Mouse (Mus musculus) limb, embryonic 14.5 days (tissue): ENCODE results near the gene Jakmip3. TPM values are rescaled to one million over a fixed set of nuclear protein-coding genes. Genes with fewer than 3 reads are reported as not detected.

Source experiments
- ATAC-seq: fragments of 200-750 bp; cut with Nextera tagmentation; 2 replicates; pipeline ENCODE4 v1.8.0; 2017; ENCODE audit warnings: low read depth, moderate number of reproducible peaks, moderate TSS enrichment; ENCODE audit not compliant: low FRiP score
- DNase-seq: peaks from one replicate; pipeline ENCODE4 v3.0.0-alpha.2; 2015; ENCODE audit warnings: low spot score
- H3K27ac ChIP-seq: fragments of 300-500 bp; sonication (generic); replicated peaks from 2 replicates; pipeline ENCODE4 v1.5.1; 2014; ENCODE audit warnings: low read depth, mild to moderate bottlenecking, low read length, moderate library complexity, mixed read lengths
- H3K27me3 ChIP-seq: fragments of 300-500 bp; sonication (generic); 2 replicates; pipeline ENCODE4 v1.6.1; 2014; ENCODE audit warnings: low read length, mixed read lengths; ENCODE audit not compliant: control insufficient read depth, insufficient read depth
- H3K36me3 ChIP-seq: fragments of 300-500 bp; sonication (generic); 2 replicates; pipeline ENCODE4 v1.6.1; 2014; ENCODE audit warnings: mild to moderate bottlenecking, low read length, moderate library complexity, mixed read lengths; ENCODE audit not compliant: control insufficient read depth, insufficient read depth
- H3K4me1 ChIP-seq: fragments of 300-500 bp; sonication (generic); 2 replicates; pipeline ENCODE4 v1.6.1; 2014; ENCODE audit warnings: antibody characterized with exemption, low read length, mixed read lengths; ENCODE audit not compliant: control insufficient read depth, insufficient read depth
- H3K4me2 ChIP-seq: fragments of 300-500 bp; sonication (generic); replicated peaks from 2 replicates; pipeline ENCODE4 v1.6.1; 2014; ENCODE audit warnings: low read depth, mild to moderate bottlenecking, low read length, moderate library complexity; ENCODE audit not compliant: severe bottlenecking
- H3K4me3 ChIP-seq: fragments of 300-500 bp; sonication (generic); replicated peaks from 2 replicates; pipeline ENCODE4 v1.5.1; 2014; ENCODE audit warnings: low read length
- H3K9ac ChIP-seq: fragments of 300-500 bp; sonication (generic); 2 replicates; pipeline ENCODE4 v1.6.1; 2014; ENCODE audit warnings: mild to moderate bottlenecking, low read depth, low read length, moderate library complexity; ENCODE audit not compliant: severe bottlenecking
- H3K9me3 ChIP-seq: fragments of 300-500 bp; sonication (generic); 2 replicates; pipeline ENCODE4 v1.6.1; 2016; ENCODE audit warnings: low read length; ENCODE audit not compliant: control insufficient read depth
- POLR2A ChIP-seq: fragments of 200-500 bp; IDR thresholded peaks from 2 replicates; pipeline ENCODE4 v1.8.0; 2012; ENCODE audit warnings: inconsistent platforms, mild to moderate bottlenecking, moderate library complexity, borderline replicate concordance; ENCODE audit not compliant: insufficient read depth, insufficient read length; ENCODE audit errors: extremely low read depth
- WGBS: fragments of 180-500 bp; shearing (Covaris S2); extraction: QIAGEN DNeasy Blood & Tissue Kit; methylation state at CpG from one replicate; pipeline ENCODE4 v1.1.7; 2014; 5-methylcytosine and 5-hydroxymethylcytosine counted together
- polyA plus RNA-seq, 2 experiments: library from polyadenylated mRNA; depleted of rRNA in 1 of 2; stranded (reverse) in 1 of 2; unstranded in 1 of 2; fragments of >200 nt; fragmentation: Nextera tagmentation in 1 of 2; extraction: Ambion mirVana in 1 of 2; gene quantifications; 2 replicates each; pipeline versions ENCODE4 v1.2.1 to v1.2.3; 2012 to 2014

Gene Jakmip3
- polyA plus RNA-seq, 2 experiments = 0.48 to 1.4 TPM

- Histone ChIP-seq H3K27ac (no peak overlapping the region), H3K9ac (no peak overlapping the region), H3K27me3 (no peaks in the 10 kb centered on the region), H3K9me3 (no peaks in the 10 kb centered on the region), H3K4me2 (no peak overlapping the region), H3K4me1 (peaks cover 12% of the 10 kb centered on the region), H3K4me3 (no peak overlapping the region), H3K36me3 (no peaks in the 10 kb centered on the region)
- DNase-seq = no peak
- 77% methylated on average over 3 of the region's 3 CpGs for WGBS
- no peak for TF ChIP-seq POLR2A
- ATAC-seq = no peak
Observed at GRCm38 (mm10) chr7:138913616-138914015, 26.9 kb upstream of the Jakmip3 start.

GRCm38 (mm10) chr7:138919156-138919944, 21.2 kb upstream of the Jakmip3 start:
- Histone ChIP-seq H3K4me1 (peaks cover 8% of the 10 kb centered on the region; the same call in 1 of the 2 replicates), H3K9ac (peak overlapping the region; percentile 46), H3K36me3 (no peaks in the 10 kb centered on the region), H3K4me3 (peak overlapping the region; percentile 31), H3K9me3 (no peaks in the 10 kb centered on the region), H3K27me3 (no peaks in the 10 kb centered on the region), H3K27ac (no peak overlapping the region), H3K4me2 (peak overlapping the region; percentile 53)
- DNase-seq (no peak), ATAC-seq (peak; percentile 68; the same call in 1 of the 2 replicates)
- no peak for TF ChIP-seq POLR2A
- WGBS = 1% methylated on average over 26 of the region's 26 CpGs

- no peak for ATAC-seq
- no peak overlapping the region for H3K4me2 ChIP-seq
- no peaks in the 10 kb centered on the region for H3K36me3 ChIP-seq
- H3K9me3 ChIP-seq = no peaks in the 10 kb centered on the region
- peaks cover 8% of the 10 kb centered on the region; the same call in 1 of the 2 replicates for H3K4me1 ChIP-seq
- no peak for DNase-seq
- H3K27me3 ChIP-seq = no peaks in the 10 kb centered on the region
- H3K4me3 ChIP-seq = no peak overlapping the region
- WGBS = 95% methylated on average over 8 of the region's 8 CpGs
- H3K27ac ChIP-seq = no peak overlapping the region
- TF ChIP-seq POLR2A = no peak
- no peak overlapping the region for H3K9ac ChIP-seq
Observed at GRCm38 (mm10) chr7:138921611-138922010, 18.9 kb upstream of the Jakmip3 start.

GRCm38 (mm10) chr7:138923756-138924425, 16.6 kb upstream of the Jakmip3 start:
- Histone ChIP-seq H3K4me1 (peaks cover 8% of the 10 kb centered on the region; the same call in 1 of the 2 replicates), H3K9ac (no peak overlapping the region), H3K27me3 (no peaks in the 10 kb centered on the region), H3K27ac (no peak overlapping the region), H3K4me3 (no peak overlapping the region), H3K9me3 (no peaks in the 10 kb centered on the region), H3K4me2 (no peak overlapping the region), H3K36me3 (no peaks in the 10 kb centered on the region)
- ATAC-seq (no peak), DNase-seq (peak; percentile 30)
- TF ChIP-seq POLR2A = no peak
- WGBS = 11% methylated on average over 3 of the region's 3 CpGs

GRCm38 (mm10) chr7:138928456-138928855, 12.1 kb upstream of the Jakmip3 start:
- no peak for ATAC-seq
- 90% methylated on average over 4 of the region's 4 CpGs for WGBS

More at GRCm38 (mm10) chr7:138928456-138928855, 12.1 kb upstream of the Jakmip3 start:
- H3K27me3 ChIP-seq = no peaks in the 10 kb centered on the region
- no peak overlapping the region for H3K4me2 ChIP-seq
- DNase-seq = no peak
- no peak for TF ChIP-seq POLR2A
- no peak overlapping the region for H3K4me3 ChIP-seq
- no peaks in the 10 kb centered on the region for H3K36me3 ChIP-seq
- H3K4me1 ChIP-seq = no peaks in the 10 kb centered on the region
- H3K9me3 ChIP-seq = no peaks in the 10 kb centered on the region
- H3K9ac ChIP-seq = no peak overlapping the region
- no peak overlapping the region for H3K27ac ChIP-seq
